Mouse (Mus musculus) C2C12 (cell line): ENCODE data around the gene Snrpd3.

Experiments used
- CEBPB ChIP-seq: IDR thresholded peaks from one replicate; pipeline ENCODE4 v1.6.1; 2011; ENCODE audit warnings: low read depth, mild to moderate bottlenecking, control low read depth, moderate library complexity
- CTCF ChIP-seq: IDR thresholded peaks from one replicate; pipeline ENCODE4 v1.5.1; 2011; ENCODE audit not compliant: control insufficient read depth, insufficient read depth, insufficient read length
- FOSL1 ChIP-seq: IDR thresholded peaks from one replicate; pipeline ENCODE4 v1.8.0; 2011; ENCODE audit warnings: mild to moderate bottlenecking, low read length; ENCODE audit not compliant: poor library complexity, insufficient read depth, severe bottlenecking
- MAX ChIP-seq: IDR thresholded peaks from one replicate; pipeline ENCODE4 v1.6.1; 2011; ENCODE audit warnings: mild to moderate bottlenecking, control low read depth
- MYOG ChIP-seq: IDR thresholded peaks from one replicate; pipeline ENCODE4 v1.6.1; 2011; ENCODE audit not compliant: control insufficient read depth, insufficient read length; ENCODE audit errors: extremely low read depth
- USF1 ChIP-seq: IDR thresholded peaks from one replicate; pipeline ENCODE4 v1.6.1; 2011; ENCODE audit warnings: low read depth, mild to moderate bottlenecking, control low read depth, moderate library complexity

GRCm38 (mm10) chr10:75474571-75474970 lies 42.8 kb upstream of the Snrpd3 start:
- TF ChIP-seq CTCF, result no peak
- TF ChIP-seq MYOG, result no peak
- no peak for TF ChIP-seq USF1
- no peak for TF ChIP-seq FOSL1
- no peak for TF ChIP-seq CEBPB
- TF ChIP-seq MAX, result no peak
